Mouse (Mus musculus): ENCODE results near the gene H2-Q10.
"Not testable (repeated sequence)": the region's sequence is repeated elsewhere in the genome, so short reads cannot be mapped to it uniquely, and the experiment has no call there.

DNA sequence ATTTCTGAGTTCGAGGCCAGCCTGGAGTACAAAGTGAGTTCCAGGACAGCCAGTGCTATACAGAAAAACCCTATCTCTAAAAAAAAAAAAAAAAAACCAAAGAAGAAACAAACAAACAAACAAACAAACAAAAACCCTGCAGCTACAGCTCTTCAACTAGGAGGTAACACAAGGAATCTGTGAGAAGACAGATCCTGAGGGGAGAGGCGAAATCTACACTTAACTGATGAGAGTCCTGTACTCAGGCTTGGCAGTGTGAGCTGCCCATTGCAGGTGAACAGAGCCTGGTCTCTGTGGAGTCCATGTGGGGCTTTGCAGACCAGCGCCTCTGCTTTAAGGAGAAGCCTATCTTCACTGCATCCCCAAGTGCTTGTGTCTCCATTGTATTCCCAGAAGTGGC lies 31.5 kb upstream of the H2-Q10 start:
- not testable (repeated sequence) for TF ChIP-seq POLR2A (IDR thresholded peaks at IDR 0.05; ENCODE audit: low read depth, low read length); CTCF (conservative IDR thresholded peaks at IDR 0.05; ENCODE audit: insufficient read depth, insufficient read length, low read depth, low read length)

Measured in kidney, adult 2 months (tissue).